ENCODE assay signal across 26 mouse cellular contexts in genomic region chr16:9985041-9985440, GRCm38 (mm10). TPM values are rescaled to one million over a fixed set of nuclear protein-coding genes. Genes with fewer than 3 reads are reported as not detected.
DNase-seq lines count a peak whose midpoint lies in the region; ATAC-seq and TF ChIP-seq lines count a peak whose summit lies in the region.
"Had no signal": no experiment of that assay in that cellular context is flagged by ENCODE, and none has a peak within 500 bp of the region (broad histone marks: within the 10 kb centered on the region; RNA-seq: fewer than 3 reads in every experiment).

No protein-coding gene starts in this region.

- DNase-seq in adrenal gland, adult 2 months = peak; percentile 41
- no peak for DNase-seq in adrenal gland, postnatal 10 days
- no peak for DNase-seq in kidney, postnatal 36 days
- no peak for DNase-seq in layer of hippocampus, adult 2 months (ENCODE audit: low spot score in 2 of 2)
- no peak for DNase-seq in layer of hippocampus, postnatal 10 days (ENCODE audit: low spot score in 2 of 2)
- peak; percentile 63 for DNase-seq in Muller cell, postnatal 12 days (ENCODE audit: inconsistent ontology term)
- DNase-seq: B cell, adult 2 months; cerebellum, adult 18-20 months; cerebellum, adult 9-11 months; cerebellum, postnatal 36 days; gastrocnemius, postnatal 14 days; heart, adult 2 months; heart, postnatal 14 days had no signal

- TF ChIP-seq CTCF in layer of hippocampus, adult 2 months (conservative IDR thresholded peaks at IDR 0.05) = no peak

- H3K4me1 ChIP-seq in kidney, embryonic 15.5 days = no peaks in the 10 kb centered on the region
- H3K4me1 ChIP-seq in forebrain, embryonic 16.5 days (replicated peaks; ENCODE audit: control insufficient read depth, insufficient read depth, low read length) = no peaks in the 10 kb centered on the region
- H3K4me1 ChIP-seq: embryonic facial prominence, embryonic 15.5 days; forebrain, embryonic 10.5 days; heart, embryonic 15.5 days; hindbrain, embryonic 13.5 days had no signal

- no peak overlapping the region for H3K27ac ChIP-seq in kidney, embryonic 15.5 days
- H3K27ac ChIP-seq in layer of hippocampus, adult 2 months = peak overlapping the region; percentile 59
- H3K27ac ChIP-seq in forebrain, embryonic 16.5 days (ENCODE audit: low read length) = no peak overlapping the region
- H3K27ac ChIP-seq: embryonic facial prominence, embryonic 15.5 days; forebrain, embryonic 10.5 days; heart, adult 2 months; heart, embryonic 15.5 days; hindbrain, embryonic 13.5 days had no signal

- no peak overlapping the region for H3K4me2 ChIP-seq in kidney, embryonic 15.5 days
- H3K4me2 ChIP-seq in forebrain, embryonic 16.5 days (ENCODE audit: low read length) = no peak overlapping the region
- H3K4me2 ChIP-seq: embryonic facial prominence, embryonic 15.5 days; heart, embryonic 11.5 days; heart, embryonic 15.5 days; hindbrain, embryonic 13.5 days had no signal

- no peaks in the 10 kb centered on the region for H3K36me3 ChIP-seq in kidney, embryonic 15.5 days
- H3K36me3 ChIP-seq in forebrain, embryonic 16.5 days (ENCODE audit: control insufficient read depth, insufficient read depth) = no peaks in the 10 kb centered on the region
- H3K36me3 ChIP-seq: embryonic facial prominence, embryonic 15.5 days; forebrain, embryonic 10.5 days; G1E; heart, embryonic 15.5 days; hindbrain, embryonic 13.5 days had no signal

- H3K9me3 ChIP-seq in kidney, embryonic 15.5 days (replicated peaks) = no peaks in the 10 kb centered on the region
- H3K9me3 ChIP-seq in forebrain, embryonic 16.5 days (ENCODE audit: control insufficient read depth, low read length) = no peaks in the 10 kb centered on the region
- H3K9me3 ChIP-seq: embryonic facial prominence, embryonic 15.5 days; forebrain, embryonic 10.5 days; G1E; heart, embryonic 15.5 days; hindbrain, embryonic 13.5 days had no signal

- 36% methylated on average over 3 of the region's 3 CpGs for WGBS in kidney, embryonic 15.5 days
- 64% methylated on average over 3 of the region's 3 CpGs for WGBS in forebrain, embryonic 16.5 days

- ATAC-seq in kidney, embryonic 15.5 days (replicated peaks; ENCODE audit: low FRiP score) = peak; percentile 69
- ATAC-seq in forebrain, embryonic 16.5 days = no peak
- ATAC-seq: activated CD4-positive, CD25-positive, alpha-beta regulatory T cell, adult 4 months; CD4-positive, CD25-positive, alpha-beta regulatory T cell, adult 4 months; forebrain, embryonic 14.5 days had no signal

- H3K4me3 ChIP-seq in kidney, embryonic 15.5 days (replicated peaks) = no peak overlapping the region
- peak overlapping the region; percentile 8; the same call in 1 of the 2 replicates for H3K4me3 ChIP-seq in layer of hippocampus, adult 2 months
- H3K4me3 ChIP-seq in forebrain, embryonic 16.5 days (replicated peaks; ENCODE audit: low read length) = no peak overlapping the region
- H3K4me3 ChIP-seq: embryonic facial prominence, embryonic 15.5 days; erythroblast, embryonic 14.5 days; forebrain, embryonic 10.5 days; heart, adult 2 months; heart, embryonic 15.5 days; hindbrain, embryonic 13.5 days had no signal

- H3K27me3 ChIP-seq in kidney, embryonic 15.5 days = peaks cover 5% of the 10 kb centered on the region
- H3K27me3 ChIP-seq in forebrain, embryonic 16.5 days (replicated peaks; ENCODE audit: control insufficient read depth, insufficient read depth, low read length) = no peaks in the 10 kb centered on the region
- H3K27me3 ChIP-seq: hindbrain, embryonic 13.5 days had no signal

- H3K9ac ChIP-seq in kidney, embryonic 15.5 days = no peak overlapping the region
- no peak overlapping the region for H3K9ac ChIP-seq in forebrain, embryonic 16.5 days (replicated peaks; ENCODE audit: low read depth, low read length)
- H3K9ac ChIP-seq: embryonic facial prominence, embryonic 15.5 days; heart, embryonic 15.5 days; hindbrain, embryonic 13.5 days had no signal

RNA-seq across cellular contexts. Expression of gene Grin2a, which starts 10.3 kb away (rescaled TPM):
- total RNA-seq in adrenal gland, adult 2 months (2021) = 1 to 10 TPM in 1 of 2 experiments, under 1 TPM in 1; 0.55 to 1.2 TPM
- polyA plus RNA-seq in adrenal gland, adult 2 months (2012; rRNA removed) = 0.06 and 0.56 TPM in 2 replicates
- 1 to 10 TPM in 1 of 2 experiments, under 1 TPM in 1; 0.69 to 1.5 TPM for total RNA-seq in adrenal gland, postnatal 10 days (2021)
- polyA plus RNA-seq in kidney, embryonic 15.5 days (2015; fragmentation: Nextera tagmentation; extraction: Ambion mirVana) = 0.24 and 0.44 TPM in 2 replicates
- 100 to 1,000 TPM; 384 to 411 TPM for total RNA-seq in layer of hippocampus, adult 2 months (2021)
- total RNA-seq in layer of hippocampus, postnatal 10 days (2021) = 100 to 1,000 TPM; 167 to 190 TPM
- 1.2 and 3.6 TPM in 2 replicates for polyA plus RNA-seq in forebrain, embryonic 16.5 days (2015; fragmentation: Nextera tagmentation; extraction: Ambion mirVana)
- total RNA-seq: hematopoietic stem cell, adult 5-6 weeks had no signal
- polyA plus RNA-seq: activated CD4-positive, CD25-positive, alpha-beta regulatory T cell, adult 4 months; CD4-positive, CD25-positive, alpha-beta regulatory T cell, adult 4 months; G1E had no signal

Comparison
In these comparisons a context has a peak if more than half of its experiments do, and no peak if none do; other contexts are left out.
1. DNase-seq: peak in adrenal gland, adult 2 months (single experiment) and Muller cell, postnatal 12 days (single experiment); none in adrenal gland, postnatal 10 days (single experiment), kidney, postnatal 36 days (0 of 2), layer of hippocampus, adult 2 months (0 of 2) and layer of hippocampus, postnatal 10 days (0 of 2).
2. RNA of gene Grin2a, which starts 10.3 kb away (total RNA-seq): 384 to 411 TPM in layer of hippocampus, adult 2 months and 167 to 190 TPM in layer of hippocampus, postnatal 10 days; 0.69 to 1.5 TPM in adrenal gland, postnatal 10 days and 0.55 to 1.2 TPM in adrenal gland, adult 2 months; every median in the first group is over 10 times any median in the second.